In genomic region chr16:37967415-37967814, GRCm38 (mm10) we compare ENCODE assay signal across 21 mouse cellular contexts. TPM values are rescaled to one million over a fixed set of nuclear protein-coding genes. Genes with fewer than 3 reads are reported as not detected.
DNase-seq lines count a peak whose midpoint lies in the region; ATAC-seq and TF ChIP-seq lines count a peak whose summit lies in the region.
"Had no signal": no experiment of that assay in that cellular context is flagged by ENCODE, and none has a peak within 500 bp of the region (broad histone marks: within the 10 kb centered on the region; RNA-seq: fewer than 3 reads in every experiment).

No protein-coding gene starts in this region.

- no peaks in the 10 kb centered on the region for H3K9me3 ChIP-seq in hindbrain, postnatal 0 days (ENCODE audit: low read length)
- no peaks in the 10 kb centered on the region for H3K9me3 ChIP-seq in hindbrain, embryonic 13.5 days
- no peaks in the 10 kb centered on the region for H3K9me3 ChIP-seq in lung, postnatal 0 days (ENCODE audit: low read length)
- no peaks in the 10 kb centered on the region for H3K9me3 ChIP-seq in ES-E14 (ENCODE audit: control insufficient read depth, insufficient read depth, low read depth, low read length)
- H3K9me3 ChIP-seq in limb, embryonic 10.5 days (replicated peaks) = no peaks in the 10 kb centered on the region
- H3K9me3 ChIP-seq: embryonic facial prominence, embryonic 13.5 days; heart, embryonic 10.5 days had no signal

- no peaks in the 10 kb centered on the region; the same call in none of the 2 replicates for H3K4me1 ChIP-seq in hindbrain, postnatal 0 days (ENCODE audit: insufficient read depth, low read length)
- H3K4me1 ChIP-seq in hindbrain, embryonic 13.5 days (replicated peaks) = peaks cover 40% of the 10 kb centered on the region
- no peaks in the 10 kb centered on the region; the same call in 1 of the 2 replicates for H3K4me1 ChIP-seq in lung, postnatal 0 days (ENCODE audit: insufficient read depth, low read depth, low read length)
- no peaks in the 10 kb centered on the region for H3K4me1 ChIP-seq in ES-E14 (ENCODE audit: control insufficient read depth in 2 of 2, insufficient read depth in 2 of 2, low read length in 2 of 2, poor library complexity in 1 of 2)
- peaks cover 20% of the 10 kb centered on the region for H3K4me1 ChIP-seq in limb, embryonic 10.5 days

- H3K4me3 ChIP-seq in hindbrain, postnatal 0 days (ENCODE audit: low read length) = no peak overlapping the region
- no peak overlapping the region for H3K4me3 ChIP-seq in hindbrain, embryonic 13.5 days
- H3K4me3 ChIP-seq in lung, postnatal 0 days (ENCODE audit: low read depth, low read length) = no peak overlapping the region
- no peak overlapping the region for H3K4me3 ChIP-seq in ES-E14 (ENCODE audit: insufficient read depth in 1 of 2, low read depth in 1 of 2, low read length in 2 of 2, poor library complexity in 1 of 2, severe bottlenecking in 1 of 2)
- no peak overlapping the region for H3K4me3 ChIP-seq in limb, embryonic 10.5 days
- H3K4me3 ChIP-seq: embryonic facial prominence, embryonic 13.5 days; heart, embryonic 10.5 days had no signal

- no peak for DNase-seq in hindbrain, postnatal 0 days (ENCODE audit: low spot score)
- no peak for DNase-seq in lung, postnatal 0 days (ENCODE audit: low spot score)
- DNase-seq in lung, postnatal 14 days = no peak
- peak; percentile 48 for DNase-seq in ES-E14 (ENCODE audit: low read depth, low spot score)
- DNase-seq in c-Kit-negative CD71-positive TER-119-positive erythroid progenitor cells, embryonic 14.5 days (ENCODE audit: low read depth, low spot score) = peak; percentile 6
- no peak for DNase-seq in adrenal gland, postnatal 4 days (ENCODE audit: low spot score in 2 of 2)
- no peak for DNase-seq in limb, embryonic 10.5 days (ENCODE audit: low spot score)
- DNase-seq: adrenal gland, adult 2 months; cerebellum, adult 18-20 months; gastrocnemius, postnatal 25 days; heart, postnatal 10 days; kidney, adult 2 months; kidney, postnatal 25 days; spleen, adult 18-20 months had no signal

- 63% methylated on average over 2 of the region's 2 CpGs for WGBS in hindbrain, postnatal 0 days
- 61% methylated on average over 2 of the region's 2 CpGs for WGBS in hindbrain, embryonic 13.5 days
- 56% methylated on average over 2 of the region's 2 CpGs for WGBS in lung, postnatal 0 days
- WGBS in limb, embryonic 10.5 days = 62% methylated on average over 2 of the region's 2 CpGs

- H3K27ac ChIP-seq in hindbrain, postnatal 0 days = no peak overlapping the region
- no peak overlapping the region for H3K27ac ChIP-seq in hindbrain, embryonic 13.5 days
- H3K27ac ChIP-seq in lung, postnatal 0 days (ENCODE audit: low read length) = no peak overlapping the region
- no peak overlapping the region for H3K27ac ChIP-seq in ES-E14 (ENCODE audit: insufficient read depth, low read depth, low read length, poor library complexity, severe bottlenecking)
- H3K27ac ChIP-seq in limb, embryonic 10.5 days = no peak overlapping the region
- H3K27ac ChIP-seq: embryonic facial prominence, embryonic 13.5 days; heart, embryonic 10.5 days; hindbrain, embryonic 14.5 days had no signal

- in situ Hi-C loops in ES-E14 (cut with MboI; ENCODE audit: low sequenced_read_pairs in 2 of 2, unreplicated experiment in 2 of 2) = no loop called here

- no peak for ATAC-seq in hindbrain, postnatal 0 days
- no peak for ATAC-seq in hindbrain, embryonic 13.5 days (ENCODE audit: low FRiP score)
- no peak for ATAC-seq in lung, postnatal 0 days

- H3K9ac ChIP-seq in hindbrain, postnatal 0 days (replicated peaks; ENCODE audit: low read length) = no peak overlapping the region
- H3K9ac ChIP-seq in hindbrain, embryonic 13.5 days = no peak overlapping the region
- H3K9ac ChIP-seq in lung, postnatal 0 days (replicated peaks; ENCODE audit: low read depth) = no peak overlapping the region
- H3K9ac ChIP-seq in ES-E14 (ENCODE audit: insufficient read depth, low read depth, low read length, poor library complexity, severe bottlenecking) = no peak overlapping the region
- H3K9ac ChIP-seq: embryonic facial prominence, embryonic 13.5 days; hindbrain, embryonic 14.5 days had no signal

- H3K36me3 ChIP-seq in hindbrain, postnatal 0 days (ENCODE audit: insufficient read depth, low read length) = no peaks in the 10 kb centered on the region
- H3K36me3 ChIP-seq in hindbrain, embryonic 13.5 days = no peaks in the 10 kb centered on the region
- no peaks in the 10 kb centered on the region for H3K36me3 ChIP-seq in lung, postnatal 0 days (ENCODE audit: insufficient read depth, low read length)
- no peaks in the 10 kb centered on the region for H3K36me3 ChIP-seq in ES-E14 (ENCODE audit: control insufficient read depth, insufficient read depth, low read length, poor library complexity, severe bottlenecking)
- H3K36me3 ChIP-seq in limb, embryonic 10.5 days = no peaks in the 10 kb centered on the region
- H3K36me3 ChIP-seq: embryonic facial prominence, embryonic 13.5 days; heart, embryonic 10.5 days had no signal

- H3K27me3 ChIP-seq in hindbrain, postnatal 0 days (ENCODE audit: insufficient read depth, low read length) = no peaks in the 10 kb centered on the region
- H3K27me3 ChIP-seq in hindbrain, embryonic 13.5 days = no peaks in the 10 kb centered on the region
- H3K27me3 ChIP-seq in lung, postnatal 0 days (replicated peaks; ENCODE audit: insufficient read depth, low read length) = no peaks in the 10 kb centered on the region
- H3K27me3 ChIP-seq in limb, embryonic 10.5 days (ENCODE audit: low read depth, poor library complexity, severe bottlenecking) = no peaks in the 10 kb centered on the region
- H3K27me3 ChIP-seq: embryonic facial prominence, embryonic 13.5 days had no signal

- peak; percentile 23 for TF ChIP-seq CTCF in hindbrain, postnatal 0 days (IDR thresholded peaks at IDR 0.05; ENCODE audit: low read depth)
- TF ChIP-seq CTCF in lung, postnatal 0 days (IDR thresholded peaks at IDR 0.05) = 0 out of 2 replicates have a peak, but pooled peaks have one; percentile 9

- H3K4me2 ChIP-seq in hindbrain, postnatal 0 days (ENCODE audit: low read depth, low read length) = no peak overlapping the region
- H3K4me2 ChIP-seq in hindbrain, embryonic 13.5 days = no peak overlapping the region
- no peak overlapping the region for H3K4me2 ChIP-seq in lung, postnatal 0 days (replicated peaks; ENCODE audit: low read depth, low read length)
- H3K4me2 ChIP-seq: embryonic facial prominence, embryonic 13.5 days; hindbrain, embryonic 14.5 days; liver, embryonic 11.5 days had no signal

- TF ChIP-seq EP300 in lung, postnatal 0 days (IDR thresholded peaks at IDR 0.05) = no peak

TF ChIP-seq in ES-E14, 5 proteins besides CTCF, POLR2A, EP300 and RAD21:
- TF ChIP-seq ZNF384 (IDR thresholded peaks at IDR 0.05; ENCODE audit: low read depth, low read length) = no peak
- TF ChIP-seq ZC3H11A (IDR thresholded peaks at IDR 0.05; ENCODE audit: borderline replicate concordance, low read depth, low read length) = no peak; the same call in 1 of the 2 replicates
- no peak for TF ChIP-seq HCFC1 (IDR thresholded peaks at IDR 0.05; ENCODE audit: borderline replicate concordance, insufficient read depth, low read length)
- TF ChIP-seq MAFK (IDR thresholded peaks at IDR 0.05; ENCODE audit: insufficient read depth, low read depth, low read length) = no peak

RNA-seq across cellular contexts. Expression of gene Gpr156, which starts 51.1 kb away (rescaled TPM):
- 3.2 and 4.3 TPM in 2 replicates for total RNA-seq in hindbrain, postnatal 0 days (2014; rRNA removed)
- polyA plus RNA-seq in hindbrain, postnatal 0 days (2015; fragmentation: Nextera tagmentation; extraction: Ambion mirVana) = 1.9 and 2.4 TPM in 2 replicates
- 5.0 TPM in 2 replicates for polyA plus RNA-seq in hindbrain, embryonic 13.5 days (2015; fragmentation: Nextera tagmentation; extraction: Ambion mirVana)
- polyA plus RNA-seq in lung, postnatal 0 days (2015; fragmentation: Nextera tagmentation; extraction: Ambion mirVana) = 0.26 and 0.32 TPM in 2 replicates
- 0.16 and 0.22 TPM in 2 replicates for total RNA-seq in ES-E14 (2012; rRNA removed)
- total RNA-seq in adrenal gland, postnatal 4 days (2021) = 1 to 10 TPM; 1.2 to 1.5 TPM
- 0.55 and 0.86 TPM in 2 replicates for polyA plus RNA-seq in limb, embryonic 10.5 days (2016; fragmentation: Nextera tagmentation; extraction: Ambion mirVana)
- total RNA-seq: common myeloid progenitor, adult 5-6 weeks; megakaryocyte-erythroid progenitor cell, adult 5-6 weeks had no signal
- polyA plus RNA-seq: kidney, adult 2 months; liver, embryonic 11.5 days had no signal

Comparison
In these comparisons a context has a peak if more than half of its experiments do, and no peak if none do; other contexts are left out.
1. DNase-seq: peak in ES-E14 (single experiment) and c-Kit-negative CD71-positive TER-119-positive erythroid progenitor cells, embryonic 14.5 days (single experiment); none in hindbrain, postnatal 0 days (single experiment), lung, postnatal 0 days (single experiment), lung, postnatal 14 days (single experiment), adrenal gland, postnatal 4 days (0 of 2) and limb, embryonic 10.5 days (single experiment).